Mouse (Mus musculus) brown adipose tissue, adult 24 weeks (tissue): ENCODE results near the gene Rps11. TPM values are rescaled to one million over a fixed set of nuclear protein-coding genes. Genes with fewer than 3 reads are reported as not detected.
"Not testable (repeated sequence)": the region's sequence is repeated elsewhere in the genome, so short reads cannot be mapped to it uniquely, and the experiment has no call there.

Source experiments
- H3K27ac ChIP-seq: fragments of 200-500 bp; replicated peaks from 2 replicates; pipeline ENCODE4 v1.5.1; 2012; ENCODE audit warnings: low read depth, mild to moderate bottlenecking, low read length
- H3K4me1 ChIP-seq: fragments of 200-500 bp; 2 replicates; pipeline ENCODE4 v1.6.1; 2012; ENCODE audit warnings: low read length, mixed read lengths; ENCODE audit not compliant: control insufficient read depth, insufficient read depth, insufficient read length
- H3K4me3 ChIP-seq: fragments of 200-500 bp; 2 replicates; pipeline ENCODE4 v1.5.1; 2012; ENCODE audit warnings: low read depth, mild to moderate bottlenecking, low read length, moderate library complexity; ENCODE audit not compliant: insufficient read depth
- polyA plus RNA-seq: library from polyadenylated mRNA; stranded (reverse); fragments of >200 nt; gene quantifications from 2 replicates; pipeline ENCODE4 v1.2.4, GENCODE M21; 2012; ENCODE audit not compliant: missing spikeins, insufficient read depth, insufficient read length

Gene Rps11
- polyA plus RNA-seq, result 1,258 and 1,344 TPM in 2 replicates

- Histone ChIP-seq H3K27ac (peak within 1 kb of the TSS; percentile 89), H3K4me1 (peaks cover 17% of the 10 kb centered on the region), H3K4me3 (peak within 1 kb of the TSS; percentile 75)
Observed at GRCm38 (mm10) chr7:45124224-45125143, at the start of gene Rps11. Rps11 (minus strand) TSS chr7:45124439.

GRCm38 (mm10) chr7:45173772-45174171 is 49.5 kb upstream of the Rps11 start:
- H3K4me3 ChIP-seq, H3K4me1 ChIP-seq, H3K27ac ChIP-seq: not testable (repeated sequence)

GRCm38 (mm10) chr7:45172974-45173373 is 48.7 kb upstream of the Rps11 start:
- H3K27ac ChIP-seq, result no peak overlapping the region
- H3K4me1 ChIP-seq, result no peaks in the 10 kb centered on the region; the same call in 1 of the 2 replicates
- no peak overlapping the region for H3K4me3 ChIP-seq

- H3K4me3 ChIP-seq, result no peak overlapping the region
- H3K4me1 ChIP-seq, result no peaks in the 10 kb centered on the region; the same call in 1 of the 2 replicates
- no peak overlapping the region for H3K27ac ChIP-seq
Observed at GRCm38 (mm10) chr7:45169495-45169894, 45.3 kb upstream of the Rps11 start.

- Histone ChIP-seq H3K4me3 (no peak overlapping the region), H3K4me1 (no peaks in the 10 kb centered on the region; the same call in 1 of the 2 replicates), H3K27ac (no peak overlapping the region)
Observed at GRCm38 (mm10) chr7:45168656-45169055, 44.4 kb upstream of the Rps11 start.

GRCm38 (mm10) chr7:45167761-45168445 is 43.7 kb upstream of the Rps11 start:
- no peak overlapping the region for H3K27ac ChIP-seq
- H3K4me1 ChIP-seq, result no peaks in the 10 kb centered on the region; the same call in 1 of the 2 replicates
- H3K4me3 ChIP-seq, result no peak overlapping the region

- no peaks in the 10 kb centered on the region; the same call in 1 of the 2 replicates for H3K4me1 ChIP-seq
- no peak overlapping the region for H3K4me3 ChIP-seq
- no peak overlapping the region for H3K27ac ChIP-seq
Observed at GRCm38 (mm10) chr7:45166950-45167401, 42.7 kb upstream of the Rps11 start.

- Histone ChIP-seq H3K4me3 (no peak overlapping the region), H3K4me1 (no peaks in the 10 kb centered on the region; the same call in 1 of the 2 replicates), H3K27ac (no peak overlapping the region)
Observed at GRCm38 (mm10) chr7:45165701-45166100, 41.5 kb upstream of the Rps11 start.

- H3K27ac ChIP-seq, result no peak overlapping the region
- no peak overlapping the region for H3K4me3 ChIP-seq
- no peaks in the 10 kb centered on the region; the same call in 1 of the 2 replicates for H3K4me1 ChIP-seq
Observed at GRCm38 (mm10) chr7:45164833-45165232, 40.6 kb upstream of the Rps11 start.

- Histone ChIP-seq H3K27ac (no peak within 1 kb of the TSS), H3K4me3 (no peak within 1 kb of the TSS), H3K4me1 (no peaks in the 10 kb centered on the region; the same call in 1 of the 2 replicates)
Observed at GRCm38 (mm10) chr7:45163735-45164490, 39.7 kb upstream of the Rps11 start, which contains the start of gene Slc17a7. Slc17a7 (plus strand) TSS chr7:45163949.

GRCm38 (mm10) chr7:45162996-45163615 is 38.9 kb upstream of the Rps11 start:
- Histone ChIP-seq H3K27ac (no peak overlapping the region), H3K4me3 (no peak overlapping the region), H3K4me1 (no peaks in the 10 kb centered on the region)

- no peak overlapping the region for H3K27ac ChIP-seq
- no peak overlapping the region for H3K4me3 ChIP-seq
- H3K4me1 ChIP-seq, result no peaks in the 10 kb centered on the region
Observed at GRCm38 (mm10) chr7:45162551-45162950, 38.3 kb upstream of the Rps11 start.

- Histone ChIP-seq H3K27ac (no peak overlapping the region), H3K4me3 (peak overlapping the region; percentile 46), H3K4me1 (no peaks in the 10 kb centered on the region)
Observed at GRCm38 (mm10) chr7:45161612-45162473, 37.6 kb upstream of the Rps11 start.
